Mouse (Mus musculus) intestine, embryonic 14.5 days (tissue): ENCODE measurements at regions not wholly inside any gene's neighbourhood (a gene's known extent, or its start where the extent isn't known, plus 50 kb on each side); places are given as distances from the start of the nearest gene placed in this dataset.

Source experiments
- ATAC-seq: fragments of 200-750 bp; cut with Nextera tagmentation; replicated peaks from 2 replicates; pipeline ENCODE4 v1.8.0; 2017; ENCODE audit warnings: low read depth, moderate number of reproducible peaks, moderate TSS enrichment, moderate library complexity; ENCODE audit not compliant: low FRiP score, low TSS enrichment
- DNase-seq: peaks from one replicate; pipeline ENCODE4 v3.0.0-alpha.2; 2018; ENCODE audit warnings: low spot score
- H3K27ac ChIP-seq: fragments of 300-500 bp; sonication (generic); 2 replicates; pipeline ENCODE4 v1.5.1; 2014; ENCODE audit warnings: low read depth, mild to moderate bottlenecking, control low read depth
- H3K27me3 ChIP-seq: fragments of 300-500 bp; sonication (generic); replicated peaks from 2 replicates; pipeline ENCODE4 v1.6.1; 2014; ENCODE audit warnings: low read length, control low read depth; ENCODE audit not compliant: control insufficient read depth, insufficient read depth
- H3K36me3 ChIP-seq: fragments of 300-500 bp; sonication (generic); 2 replicates; pipeline ENCODE4 v1.6.1; 2014; ENCODE audit warnings: low read length, control low read depth; ENCODE audit not compliant: control insufficient read depth, insufficient read depth
- H3K4me1 ChIP-seq: fragments of 300-500 bp; sonication (generic); replicated peaks from 2 replicates; pipeline ENCODE4 v1.6.1; 2014; ENCODE audit warnings: low read length, control low read depth, mixed read lengths; ENCODE audit not compliant: control insufficient read depth, insufficient read depth
- H3K4me2 ChIP-seq: fragments of 300-500 bp; sonication (generic); 2 replicates; pipeline ENCODE4 v1.6.1; 2014; ENCODE audit warnings: low read length
- H3K4me3 ChIP-seq: fragments of 300-500 bp; sonication (generic); 2 replicates; pipeline ENCODE4 v1.5.1; 2014; ENCODE audit warnings: low read depth, low read length, control low read depth, mixed read lengths
- H3K9ac ChIP-seq: fragments of 300-500 bp; sonication (generic); 2 replicates; pipeline ENCODE4 v1.6.1; 2014; ENCODE audit warnings: mild to moderate bottlenecking, low read length
- H3K9me3 ChIP-seq: fragments of 300-500 bp; sonication (generic); 2 replicates; pipeline ENCODE4 v1.6.1; 2016; ENCODE audit warnings: low read length, control low read depth; ENCODE audit not compliant: control insufficient read depth
- WGBS: fragments of 180-500 bp; shearing (Covaris S2); extraction: QIAGEN DNeasy Blood & Tissue Kit; methylation state at CpG from one replicate; pipeline ENCODE4 v1.1.7; 2014; 5-methylcytosine and 5-hydroxymethylcytosine counted together

DNA sequence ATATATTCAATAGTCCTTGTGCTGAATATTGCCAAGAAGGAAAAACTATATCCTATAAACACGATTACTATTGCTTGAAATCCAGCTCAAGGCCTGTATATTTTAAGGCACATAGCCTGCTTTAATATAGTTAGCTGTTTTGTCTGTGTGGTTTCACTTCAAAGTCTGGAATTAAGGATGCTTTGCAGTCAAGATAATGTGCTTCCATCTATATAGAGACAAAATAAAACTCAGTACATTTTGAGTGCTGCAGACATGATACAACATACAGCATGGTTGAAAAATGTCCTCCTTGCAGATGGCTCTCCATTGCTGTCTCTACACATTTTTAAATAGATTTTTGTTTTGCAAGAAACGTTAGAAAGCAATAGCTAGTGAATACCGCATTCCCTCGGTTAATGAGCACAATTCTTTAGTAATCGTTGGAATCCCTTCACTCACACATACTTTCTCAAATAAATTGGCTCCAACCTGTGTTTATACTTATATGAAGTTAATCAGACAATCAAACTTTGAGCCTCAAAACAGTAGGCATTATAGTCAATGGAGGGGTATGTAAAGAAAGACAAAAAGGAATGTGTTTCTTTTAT is 224.7 kb downstream of the Mef2c start:
- ATAC-seq (no peak), DNase-seq (no peak)
- WGBS = 6% methylated on average over 5 of the region's 5 CpGs
- H3K27me3 ChIP-seq = peaks cover 90% of the 10 kb centered on the region
- no peak overlapping the region for H3K9ac ChIP-seq
- H3K36me3 ChIP-seq = no peaks in the 10 kb centered on the region
- no peaks in the 10 kb centered on the region; the same call in 1 of the 2 replicates for H3K9me3 ChIP-seq
- no peak overlapping the region for H3K4me3 ChIP-seq
- no peak overlapping the region; the same call in 1 of the 2 replicates for H3K4me2 ChIP-seq
- H3K4me1 ChIP-seq = peaks cover 3% of the 10 kb centered on the region; the same call in 1 of the 2 replicates
- H3K27ac ChIP-seq = no peak overlapping the region

DNA sequence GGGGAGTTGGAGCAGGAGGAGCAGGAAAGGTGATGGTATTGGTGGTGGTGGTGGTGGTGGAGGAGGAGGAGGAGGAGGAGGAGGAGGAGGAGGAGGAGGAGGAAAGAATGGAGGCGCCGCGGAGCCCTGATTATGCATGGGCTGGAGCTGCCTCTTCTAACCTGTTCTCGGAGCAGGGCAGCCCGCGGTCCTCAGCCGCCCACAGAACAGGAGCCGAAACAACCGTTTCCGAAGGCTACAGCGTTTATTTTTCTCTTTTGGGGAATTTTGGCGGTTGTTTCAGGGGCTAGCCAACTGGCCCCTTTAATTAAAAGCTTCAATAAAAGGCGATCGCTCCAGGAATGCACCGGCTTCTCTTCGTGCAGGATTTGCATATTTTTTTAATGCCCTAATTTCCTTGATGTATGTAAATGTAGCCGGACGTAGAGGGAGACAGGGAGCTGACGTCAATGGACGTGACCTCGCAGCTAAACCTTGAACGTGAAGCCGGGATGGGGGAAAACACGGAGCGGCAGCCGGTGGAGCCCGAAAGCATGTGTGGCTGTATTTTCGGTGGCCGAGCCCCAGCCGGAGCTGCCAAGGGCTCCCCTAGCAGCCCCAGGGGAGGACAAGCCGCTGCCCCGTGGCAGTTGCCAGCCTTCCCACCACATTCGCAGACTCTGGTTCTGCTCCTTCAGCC is 225.6 kb downstream of the Mef2c start:
- H3K9ac ChIP-seq = peak overlapping the region; percentile 32
- peak; percentile 14; the same call in 1 of the 2 replicates for ATAC-seq
- peak overlapping the region; percentile 66 for H3K4me2 ChIP-seq
- H3K9me3 ChIP-seq = no peaks in the 10 kb centered on the region; the same call in 1 of the 2 replicates
- no peak overlapping the region for H3K27ac ChIP-seq
- H3K36me3 ChIP-seq = no peaks in the 10 kb centered on the region
- peak; percentile 76 for DNase-seq
- under 1% methylated on average over 30 of the region's 33 CpGs for WGBS
- H3K4me1 ChIP-seq = peaks cover 3% of the 10 kb centered on the region; the same call in 1 of the 2 replicates
- peak overlapping the region; percentile 53 for H3K4me3 ChIP-seq
- H3K27me3 ChIP-seq = peaks cover 90% of the 10 kb centered on the region

DNA sequence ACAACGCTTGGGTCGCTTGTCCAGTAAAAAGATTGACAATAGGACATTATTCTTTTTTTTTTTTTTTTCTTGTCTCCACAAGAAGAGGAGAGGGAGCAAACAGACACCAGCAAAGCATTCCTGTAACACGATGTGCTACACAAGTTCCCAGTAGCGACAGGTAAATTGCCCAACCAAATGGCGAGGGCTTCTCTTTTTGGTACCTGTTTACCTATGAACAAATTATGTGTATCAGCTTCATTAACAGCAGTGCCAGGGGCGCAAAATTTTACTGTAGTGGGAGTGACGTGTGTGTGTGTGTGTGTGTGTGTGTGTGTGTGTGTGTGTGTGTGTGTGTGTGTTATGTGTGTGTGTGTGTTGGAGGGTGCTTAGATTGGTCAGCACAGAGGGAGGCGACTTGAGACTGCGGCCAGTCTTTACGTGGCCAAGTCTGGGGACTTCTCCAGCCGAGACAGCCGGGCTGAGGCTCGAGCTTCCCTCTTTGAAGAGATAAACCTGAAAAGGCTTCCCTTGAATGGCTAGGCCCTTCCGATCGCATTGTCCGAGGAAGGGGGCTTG is 226.4 kb downstream of the Mef2c start:
- Histone ChIP-seq H3K9ac (peak overlapping the region; percentile 64), H3K4me1 (peaks cover 3% of the 10 kb centered on the region; the same call in 1 of the 2 replicates), H3K9me3 (no peaks in the 10 kb centered on the region), H3K4me3 (peak overlapping the region; percentile 53), H3K4me2 (peak overlapping the region; percentile 66), H3K27me3 (peaks cover 90% of the 10 kb centered on the region), H3K36me3 (no peaks in the 10 kb centered on the region), H3K27ac (peak overlapping the region; percentile 62)
- 3% methylated on average over 13 of the region's 16 CpGs for WGBS
- ATAC-seq = peak; percentile 36
- peak; percentile 69 for DNase-seq

DNA sequence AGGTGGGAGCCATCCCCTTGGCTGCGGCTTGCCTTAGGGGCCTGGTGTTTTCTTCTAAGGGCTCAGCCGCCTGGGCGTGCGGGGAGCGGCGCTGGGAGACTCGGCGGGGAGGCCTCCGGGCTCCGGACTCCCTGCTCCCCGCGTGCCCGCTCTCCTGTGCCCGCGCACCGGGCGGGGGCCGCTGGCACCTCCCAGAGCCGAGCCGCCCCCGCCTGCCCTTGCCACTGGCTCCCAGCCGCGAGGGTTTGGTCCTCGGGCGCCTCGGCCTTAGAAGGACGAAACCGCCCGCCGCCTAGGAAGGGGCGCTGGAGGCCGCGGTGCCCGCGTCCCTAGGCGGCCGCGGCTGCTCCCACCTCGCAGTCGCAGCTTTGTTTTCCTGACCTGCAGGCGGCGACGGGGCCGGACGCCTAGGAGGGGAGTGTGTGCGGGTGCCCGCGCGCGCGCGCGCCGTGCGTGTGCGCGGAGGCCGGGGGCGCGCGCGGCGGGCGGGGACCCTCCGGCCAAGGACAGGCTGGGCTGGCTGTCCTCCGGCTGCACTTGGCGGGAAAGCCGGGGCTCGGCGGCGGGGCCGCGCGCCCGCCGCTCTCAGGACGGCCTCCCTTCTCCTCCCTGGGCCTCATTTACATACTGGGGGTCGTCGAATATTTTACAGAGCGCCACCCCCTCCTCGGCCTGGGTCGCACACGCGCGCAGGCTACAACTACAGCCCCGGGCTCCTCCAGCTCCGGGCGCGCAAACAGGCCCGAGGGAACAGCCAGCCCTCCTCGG is 227.1 kb downstream of the Mef2c start:
- Histone ChIP-seq H3K9me3 (no peaks in the 10 kb centered on the region), H3K27ac (peak overlapping the region; percentile 62), H3K36me3 (no peaks in the 10 kb centered on the region), H3K4me1 (peaks cover 3% of the 10 kb centered on the region; the same call in 1 of the 2 replicates), H3K9ac (peak overlapping the region; percentile 64), H3K4me2 (peak overlapping the region; percentile 66), H3K27me3 (peaks cover 90% of the 10 kb centered on the region), H3K4me3 (peak overlapping the region; percentile 53)
- DNase-seq (peak; percentile 85), ATAC-seq (peak; percentile 82)
- under 1% methylated on average over 87 of the region's 91 CpGs for WGBS

DNA sequence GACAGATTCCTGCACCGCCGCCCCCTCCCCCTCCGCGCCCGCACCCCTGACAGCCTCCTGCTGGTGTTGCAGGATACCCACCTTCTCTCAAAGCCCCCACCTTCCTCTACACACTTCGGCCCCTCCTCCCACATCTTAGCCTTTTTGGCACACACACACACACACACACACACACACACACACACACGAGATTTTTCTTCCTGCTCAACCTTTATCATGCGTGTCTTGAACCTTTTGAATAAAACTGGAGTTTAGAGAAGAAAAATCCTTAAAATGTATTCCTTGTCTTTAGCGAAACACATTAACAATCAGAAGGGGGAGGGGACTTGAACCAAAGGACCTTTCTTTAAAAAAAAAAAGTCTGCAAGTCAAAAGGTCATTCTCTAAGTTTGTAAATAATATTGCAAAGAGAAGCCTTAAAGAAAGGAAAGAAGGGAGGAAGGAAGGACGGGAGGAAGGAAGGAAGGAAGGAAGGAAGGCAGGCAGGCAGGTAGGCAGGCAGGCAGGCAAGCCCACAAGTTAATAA is 227.7 kb downstream of the Mef2c start:
- Histone ChIP-seq H3K4me2 (peak overlapping the region; percentile 66), H3K9me3 (no peaks in the 10 kb centered on the region)
- DNase-seq = no peak

DNA sequence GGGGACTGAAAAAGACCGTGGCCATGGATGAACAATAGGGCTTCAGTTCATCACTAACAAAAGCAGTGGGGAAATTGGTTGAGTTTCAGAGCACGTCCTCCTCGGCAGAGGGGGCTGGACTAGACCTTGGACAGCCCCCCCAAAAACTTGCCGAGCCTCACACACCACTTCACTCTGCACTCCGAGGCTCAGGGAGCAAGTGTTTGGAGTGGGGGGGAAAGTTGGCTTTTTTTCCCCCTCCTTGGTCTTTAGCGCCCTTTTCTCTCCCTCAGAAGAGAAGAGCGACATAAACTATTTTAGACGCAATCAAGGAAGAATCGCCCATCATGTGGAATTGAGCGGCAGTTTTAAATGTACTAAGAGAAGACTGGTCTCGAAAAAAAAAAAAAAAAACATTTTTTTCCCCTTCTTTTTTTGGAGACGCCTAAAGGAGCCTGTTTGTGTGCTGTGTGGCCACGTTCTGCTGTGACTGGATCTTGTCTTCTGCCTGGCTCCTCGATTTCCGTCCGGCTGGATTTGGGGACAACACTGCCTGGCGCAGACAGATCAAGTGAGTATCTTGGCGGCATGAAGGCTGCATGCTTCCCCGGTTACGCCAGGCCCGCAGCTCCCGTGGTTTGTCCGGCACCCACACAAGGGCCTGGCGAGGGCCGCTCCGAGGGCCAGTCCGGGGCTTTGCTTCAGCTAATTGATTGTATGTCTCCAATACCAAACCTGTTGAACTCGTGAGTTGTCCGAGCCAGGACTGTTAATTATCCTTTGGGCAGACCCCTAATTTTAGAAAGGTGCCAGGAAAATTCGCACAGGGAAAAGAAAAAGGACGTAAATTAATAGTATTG is 228.7 kb downstream of the Mef2c start:
- H3K36me3 ChIP-seq = no peaks in the 10 kb centered on the region
- H3K4me2 ChIP-seq = no peak overlapping the region
- H3K4me3 ChIP-seq = peak overlapping the region; percentile 1
- H3K9me3 ChIP-seq = no peaks in the 10 kb centered on the region
- ATAC-seq (no peak), DNase-seq (peak; percentile 71)
- no peak overlapping the region; the same call in 1 of the 2 replicates for H3K9ac ChIP-seq
- WGBS = under 1% methylated on average over 30 of the region's 31 CpGs
- H3K27ac ChIP-seq = no peak overlapping the region
- H3K27me3 ChIP-seq = peaks cover 89% of the 10 kb centered on the region
- H3K4me1 ChIP-seq = peaks cover 3% of the 10 kb centered on the region; the same call in 1 of the 2 replicates

More for the DNA sequence above, 227.7 kb downstream of the Mef2c start:
- peaks cover 3% of the 10 kb centered on the region; the same call in 1 of the 2 replicates for H3K4me1 ChIP-seq
- H3K9ac ChIP-seq = peak overlapping the region; percentile 64
- no peak for ATAC-seq
- peak overlapping the region; percentile 53 for H3K4me3 ChIP-seq
- no peaks in the 10 kb centered on the region for H3K36me3 ChIP-seq
- no peak overlapping the region for H3K27ac ChIP-seq
- peaks cover 90% of the 10 kb centered on the region for H3K27me3 ChIP-seq
- 1% methylated on average over 6 of the region's 10 CpGs for WGBS

DNA sequence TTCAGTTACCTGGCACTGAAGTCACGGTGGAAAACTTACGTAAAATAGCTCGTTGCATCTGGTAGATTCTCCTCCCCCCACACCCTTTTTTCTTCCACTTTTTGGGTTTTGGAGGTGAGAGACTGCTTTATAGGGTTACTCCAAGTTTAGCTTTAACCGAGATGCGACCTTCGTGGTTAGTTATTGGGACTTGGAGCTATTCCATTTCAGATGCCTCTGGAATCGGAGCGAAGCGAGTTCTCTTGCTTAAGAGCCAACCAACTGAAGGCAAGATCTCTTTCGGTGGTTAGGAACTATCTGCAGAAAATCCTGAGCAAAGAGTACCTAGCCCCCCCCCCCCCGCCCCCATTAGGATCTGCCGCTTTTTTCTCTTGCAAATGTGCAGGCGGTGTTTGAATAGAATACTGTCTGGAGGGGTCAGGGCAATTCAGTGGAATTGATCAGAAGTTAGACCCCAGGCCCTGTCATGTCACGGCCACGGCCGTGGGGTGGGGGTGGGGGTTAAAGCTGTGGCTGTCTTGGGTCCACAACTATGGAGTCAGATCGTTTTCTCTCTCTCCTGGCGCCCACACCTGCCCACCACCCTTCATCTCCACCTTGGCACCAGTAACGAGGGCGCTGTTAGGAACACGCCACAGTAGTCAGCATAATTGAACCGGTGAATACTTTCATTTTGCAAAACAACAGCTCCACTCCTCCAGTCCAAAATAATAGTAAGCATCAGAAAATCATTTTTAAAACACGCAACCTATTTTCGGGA is 229.6 kb downstream of the Mef2c start:
- Histone ChIP-seq H3K9me3 (no peaks in the 10 kb centered on the region), H3K36me3 (no peaks in the 10 kb centered on the region), H3K27ac (no peak overlapping the region), H3K4me1 (peaks cover 7% of the 10 kb centered on the region; the same call in 1 of the 2 replicates), H3K4me2 (no peak overlapping the region), H3K27me3 (peaks cover 89% of the 10 kb centered on the region), H3K4me3 (peak overlapping the region; percentile 16; the same call in 1 of the 2 replicates), H3K9ac (0 out of 2 replicates have a peak overlapping the region, but pooled peaks have one; percentile 6)
- peak; percentile 57 for DNase-seq
- WGBS = 3% methylated on average over 24 of the region's 24 CpGs
- ATAC-seq = no peak
